Mouse (Mus musculus) kidney, embryonic 14.5 days (tissue): Measurements from ENCODE around the gene Mrpl52. TPM values are rescaled to one million over a fixed set of nuclear protein-coding genes. Genes with fewer than 3 reads are reported as not detected.

Experiments
- ATAC-seq: fragments of 200-750 bp; cut with Nextera tagmentation; 2 replicates; pipeline ENCODE4 v1.8.0; 2017; ENCODE audit warnings: moderate number of reproducible peaks, mild to moderate bottlenecking, moderate TSS enrichment, moderate library complexity; ENCODE audit not compliant: low FRiP score, low TSS enrichment
- H3K27ac ChIP-seq: fragments of 300-500 bp; sonication (generic); 2 replicates; pipeline ENCODE4 v1.5.1; 2014; ENCODE audit warnings: low read depth, mild to moderate bottlenecking, low read length, moderate library complexity, mixed read lengths
- H3K27me3 ChIP-seq: fragments of 300-500 bp; sonication (generic); 2 replicates; pipeline ENCODE4 v1.6.1; 2014; ENCODE audit warnings: mild to moderate bottlenecking, low read length; ENCODE audit not compliant: control insufficient read depth, insufficient read depth
- H3K36me3 ChIP-seq: fragments of 300-500 bp; sonication (generic); 2 replicates; pipeline ENCODE4 v1.6.1; 2014; ENCODE audit warnings: low read length, mixed read lengths; ENCODE audit not compliant: control insufficient read depth, insufficient read depth
- H3K4me1 ChIP-seq: fragments of 300-500 bp; sonication (generic); 2 replicates; pipeline ENCODE4 v1.6.1; 2014; ENCODE audit warnings: low read length, mixed read lengths; ENCODE audit not compliant: control insufficient read depth, insufficient read depth
- H3K4me2 ChIP-seq: fragments of 300-500 bp; sonication (generic); replicated peaks from 2 replicates; pipeline ENCODE4 v1.6.1; 2014; ENCODE audit warnings: low read depth, mild to moderate bottlenecking, low read length
- H3K4me3 ChIP-seq: fragments of 300-500 bp; sonication (generic); 2 replicates; pipeline ENCODE4 v1.5.1; 2014; ENCODE audit warnings: mild to moderate bottlenecking, low read length
- H3K9ac ChIP-seq: fragments of 300-500 bp; sonication (generic); 2 replicates; pipeline ENCODE4 v1.6.1; 2014; ENCODE audit warnings: low read depth, mild to moderate bottlenecking, low read length, moderate library complexity
- H3K9me3 ChIP-seq: fragments of 300-500 bp; sonication (generic); 2 replicates; pipeline ENCODE4 v1.6.1; 2016; ENCODE audit warnings: low read length; ENCODE audit not compliant: control insufficient read depth
- WGBS: fragments of 180-500 bp; shearing (Covaris S2); extraction: QIAGEN DNeasy Blood & Tissue Kit; methylation state at CpG from one replicate; pipeline ENCODE4 v1.1.7; 2014; 5-methylcytosine and 5-hydroxymethylcytosine counted together
- polyA plus RNA-seq: library from polyadenylated mRNA; unstranded; fragments of >200 nt; fragmentation: Nextera tagmentation; extraction: Ambion mirVana; gene quantifications from 2 replicates; pipeline ENCODE4 v1.2.1, GENCODE M21; 2014

Gene Mrpl52
- polyA plus RNA-seq: 269 and 360 TPM in 2 replicates

- peak within 1 kb of the TSS; percentile 54 for H3K4me2 ChIP-seq
- H3K4me1 ChIP-seq: peaks cover 26% of the 10 kb centered on the region
- under 1% methylated on average over 47 of the region's 48 CpGs for WGBS
- ATAC-seq: peak; percentile 75
- no peaks in the 10 kb centered on the region for H3K27me3 ChIP-seq
- peaks cover 16% of the 10 kb centered on the region for H3K36me3 ChIP-seq
- H3K27ac ChIP-seq: peak within 1 kb of the TSS; percentile 85
- peak within 1 kb of the TSS; percentile 72 for H3K9ac ChIP-seq
- H3K4me3 ChIP-seq: peak within 1 kb of the TSS; percentile 67
- H3K9me3 ChIP-seq: no peaks in the 10 kb centered on the region
Observed at GRCm38 (mm10) chr14:54426689-54427398, at the start of gene Mrpl52. Mrpl52 (plus strand) TSS chr14:54426909.

DNA sequence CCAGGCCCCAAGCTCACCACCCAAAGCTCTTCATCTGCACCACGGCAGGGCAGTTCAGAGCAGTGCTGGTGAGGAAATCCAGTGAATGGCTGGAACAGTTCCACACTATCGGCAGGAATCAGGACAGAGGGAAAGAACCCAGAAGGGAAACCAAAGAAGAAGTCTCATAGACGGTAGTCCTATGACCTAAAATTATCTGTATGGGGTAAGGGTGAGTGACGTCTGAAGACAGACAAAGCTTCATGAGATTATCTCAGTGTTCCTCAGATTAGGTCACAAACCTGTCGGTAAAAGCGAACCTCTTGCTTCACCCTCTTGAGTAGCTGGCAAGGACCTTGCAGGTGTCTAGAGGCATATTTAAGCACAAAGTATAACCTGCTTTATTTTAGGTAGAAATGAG, 49.5 kb upstream of the Mrpl52 start:
- WGBS: 91% methylated on average over 6 of the region's 6 CpGs
- ATAC-seq: no peak
- 0 out of 2 replicates have a peak, but pooled peaks cover 3% of the 10 kb centered on the region for H3K36me3 ChIP-seq

GRCm38 (mm10) chr14:54379571-54379970, 47.1 kb upstream of the Mrpl52 start:
- no peak overlapping the region for H3K27ac ChIP-seq
- no peak for ATAC-seq
- H3K27me3 ChIP-seq: no peaks in the 10 kb centered on the region
- H3K4me3 ChIP-seq: no peak overlapping the region
- no peak overlapping the region for H3K9ac ChIP-seq
- H3K4me1 ChIP-seq: peaks cover 23% of the 10 kb centered on the region
- no peak overlapping the region for H3K4me2 ChIP-seq
- no peaks in the 10 kb centered on the region for H3K9me3 ChIP-seq
- WGBS: 59% methylated on average over 13 of the region's 13 CpGs
- no peaks in the 10 kb centered on the region for H3K36me3 ChIP-seq

More for the DNA sequence above, 49.5 kb upstream of the Mrpl52 start:
- Histone ChIP-seq H3K4me2 (no peak overlapping the region), H3K9ac (no peak overlapping the region), H3K4me3 (no peak overlapping the region), H3K9me3 (no peaks in the 10 kb centered on the region), H3K4me1 (peaks cover 15% of the 10 kb centered on the region; the same call in 1 of the 2 replicates), H3K27ac (no peak overlapping the region), H3K27me3 (no peaks in the 10 kb centered on the region)

DNA sequence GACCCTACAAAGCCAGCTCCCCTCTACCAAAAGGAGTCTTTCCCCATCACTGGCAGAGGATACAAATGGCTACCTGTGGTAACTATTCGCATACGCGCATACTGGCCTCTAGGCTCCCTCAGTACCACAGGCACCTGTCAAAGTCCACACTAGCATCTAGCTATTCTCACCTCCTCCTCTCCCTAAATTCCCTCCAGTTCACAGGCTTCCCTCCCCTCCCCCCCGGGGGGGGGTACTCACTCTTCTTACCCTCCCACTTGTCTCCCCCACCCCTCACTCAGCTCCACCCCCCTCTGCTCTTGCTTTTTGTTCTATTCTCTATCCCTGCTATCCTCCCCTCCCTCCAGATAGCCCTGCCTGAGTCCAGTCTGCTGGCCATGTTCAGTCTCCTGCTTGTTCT, 46.1 kb upstream of the Mrpl52 start:
- Histone ChIP-seq H3K27me3 (no peaks in the 10 kb centered on the region), H3K4me2 (no peak overlapping the region), H3K27ac (no peak overlapping the region), H3K9ac (no peak overlapping the region), H3K9me3 (no peaks in the 10 kb centered on the region), H3K36me3 (no peaks in the 10 kb centered on the region), H3K4me1 (peaks cover 23% of the 10 kb centered on the region), H3K4me3 (no peak overlapping the region)
- no peak for ATAC-seq
- 81% methylated on average over 4 of the region's 4 CpGs for WGBS

DNA sequence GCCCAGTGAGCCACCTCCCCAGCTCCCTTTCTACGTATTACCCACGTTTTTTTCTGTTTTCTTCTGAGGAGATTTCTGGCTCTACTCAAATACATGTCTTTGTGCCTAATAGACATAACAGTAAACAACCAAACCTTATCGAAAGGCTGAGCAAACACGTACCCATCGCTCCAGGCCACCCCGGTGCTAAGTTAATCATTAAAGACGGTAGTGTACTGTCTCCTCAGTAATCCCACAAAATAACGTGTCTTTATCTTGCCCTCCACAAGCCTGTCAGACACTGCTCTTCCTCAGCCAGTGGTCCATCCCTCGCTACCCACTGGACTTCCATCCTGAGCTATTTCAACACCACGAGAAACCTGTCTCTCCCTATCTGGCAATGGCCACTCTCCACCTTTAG, 44.9 kb upstream of the Mrpl52 start:
- Histone ChIP-seq H3K4me1 (peaks cover 33% of the 10 kb centered on the region), H3K9me3 (no peaks in the 10 kb centered on the region), H3K9ac (no peak overlapping the region), H3K27me3 (no peaks in the 10 kb centered on the region), H3K4me3 (no peak overlapping the region), H3K27ac (no peak overlapping the region), H3K4me2 (no peak overlapping the region), H3K36me3 (no peaks in the 10 kb centered on the region)
- no peak for ATAC-seq
- WGBS: 75% methylated on average over 10 of the region's 10 CpGs

DNA sequence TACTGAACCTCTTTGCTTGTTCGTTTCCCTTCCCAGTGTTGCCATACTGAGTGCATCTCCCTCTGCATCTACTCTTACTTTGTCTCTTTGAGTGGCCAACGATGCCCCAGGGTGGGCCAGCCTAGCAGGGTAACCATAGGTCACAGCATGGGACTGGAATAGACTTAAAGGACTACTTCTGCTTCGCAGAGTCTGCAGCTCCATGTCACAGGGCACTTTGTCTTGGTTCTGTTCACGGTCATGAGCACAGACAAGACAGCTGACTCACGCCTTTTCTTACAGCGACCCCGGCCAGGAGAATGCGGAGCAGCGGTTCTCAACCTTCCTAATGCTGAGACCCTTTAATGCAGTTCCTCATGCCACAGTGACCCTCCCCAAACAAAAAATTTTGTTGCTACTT, 44.1 kb upstream of the Mrpl52 start:
- Histone ChIP-seq H3K4me1 (peaks cover 39% of the 10 kb centered on the region), H3K27ac (0 out of 2 replicates have a peak overlapping the region, but pooled peaks have one; percentile 4), H3K27me3 (no peaks in the 10 kb centered on the region), H3K9me3 (no peaks in the 10 kb centered on the region), H3K36me3 (no peaks in the 10 kb centered on the region), H3K4me2 (no peak overlapping the region), H3K4me3 (no peak overlapping the region), H3K9ac (no peak overlapping the region)
- WGBS: 54% methylated on average over 9 of the region's 9 CpGs
- ATAC-seq: no peak

DNA sequence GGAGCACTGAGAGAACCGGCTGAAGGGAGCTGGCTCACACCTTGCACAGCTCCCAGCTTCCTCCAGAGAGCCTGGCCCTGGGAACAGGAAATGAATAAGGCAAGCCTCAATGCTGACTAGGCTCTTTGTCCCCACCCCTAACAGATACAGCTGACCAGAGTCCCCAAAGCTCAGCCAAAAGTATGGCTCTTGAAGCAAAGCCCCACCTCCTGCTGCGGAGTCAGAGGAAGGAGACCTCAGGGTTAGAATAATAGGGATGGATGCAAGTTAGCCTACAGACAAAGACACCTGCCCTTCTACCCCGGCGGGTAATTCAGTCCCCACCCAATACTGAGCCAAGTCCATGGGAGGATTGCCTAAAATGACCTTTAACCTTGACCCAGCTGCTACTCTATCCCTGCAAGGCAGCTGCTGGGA, 43.3 kb upstream of the Mrpl52 start:
- Histone ChIP-seq H3K27me3 (no peaks in the 10 kb centered on the region), H3K36me3 (no peaks in the 10 kb centered on the region), H3K9me3 (no peaks in the 10 kb centered on the region), H3K4me2 (no peak overlapping the region), H3K4me1 (peaks cover 43% of the 10 kb centered on the region), H3K27ac (no peak overlapping the region), H3K4me3 (no peak overlapping the region), H3K9ac (no peak overlapping the region)
- ATAC-seq: peak; percentile 51; the same call in 1 of the 2 replicates
- WGBS: 31% methylated on average over 4 of the region's 4 CpGs

GRCm38 (mm10) chr14:54384396-54384795, 42.3 kb upstream of the Mrpl52 start:
- Histone ChIP-seq H3K4me1 (peaks cover 41% of the 10 kb centered on the region), H3K27ac (no peak overlapping the region)

GRCm38 (mm10) chr14:54385968-54386618, 40.6 kb upstream of the Mrpl52 start:
- Histone ChIP-seq H3K9ac (no peak overlapping the region), H3K27me3 (no peaks in the 10 kb centered on the region), H3K27ac (no peak overlapping the region), H3K36me3 (no peaks in the 10 kb centered on the region), H3K4me1 (peaks cover 31% of the 10 kb centered on the region), H3K9me3 (no peaks in the 10 kb centered on the region), H3K4me3 (no peak overlapping the region), H3K4me2 (no peak overlapping the region)
- peak; percentile 41; the same call in 1 of the 2 replicates for ATAC-seq
- WGBS: 44% methylated on average over 7 of the region's 7 CpGs

More at GRCm38 (mm10) chr14:54384396-54384795, 42.3 kb upstream of the Mrpl52 start:
- Histone ChIP-seq H3K4me3 (no peak overlapping the region), H3K4me2 (no peak overlapping the region), H3K9ac (no peak overlapping the region), H3K36me3 (no peaks in the 10 kb centered on the region), H3K27me3 (no peaks in the 10 kb centered on the region), H3K9me3 (no peaks in the 10 kb centered on the region)
- WGBS: 91% methylated on average over 8 of the region's 8 CpGs
- ATAC-seq: no peak
